Mouse (Mus musculus) thymus, postnatal 25 days (tissue): ENCODE measurements at regions not wholly inside any gene's neighbourhood (a gene's known extent, or its start where the extent isn't known, plus 50 kb on each side); places are given as distances from the start of the nearest gene placed in this dataset.

Source experiments
- DNase-seq: peaks from one replicate; pipeline ENCODE4 v3.0.0; 2022

DNA sequence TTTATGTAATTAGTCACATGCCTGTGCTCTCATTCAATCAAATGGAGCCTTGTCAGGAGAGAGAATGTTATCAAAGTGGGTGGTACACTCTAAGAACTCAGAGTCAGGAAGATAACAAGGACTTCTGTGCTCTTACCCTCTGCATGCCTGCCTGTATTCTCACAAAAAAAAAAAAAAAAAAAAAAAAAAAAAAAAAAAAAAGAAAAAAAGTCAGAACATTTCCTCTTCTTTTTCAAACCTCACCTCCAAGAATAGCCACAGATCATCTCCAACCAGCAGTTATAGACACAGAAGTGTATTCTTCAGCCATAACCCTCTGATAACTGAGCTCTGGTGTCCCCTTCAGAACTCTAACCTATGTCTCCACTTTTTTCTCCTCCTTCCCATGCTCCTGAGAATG is 77.5 kb downstream of the Abo start:
- DNase-seq = no peak

DNA sequence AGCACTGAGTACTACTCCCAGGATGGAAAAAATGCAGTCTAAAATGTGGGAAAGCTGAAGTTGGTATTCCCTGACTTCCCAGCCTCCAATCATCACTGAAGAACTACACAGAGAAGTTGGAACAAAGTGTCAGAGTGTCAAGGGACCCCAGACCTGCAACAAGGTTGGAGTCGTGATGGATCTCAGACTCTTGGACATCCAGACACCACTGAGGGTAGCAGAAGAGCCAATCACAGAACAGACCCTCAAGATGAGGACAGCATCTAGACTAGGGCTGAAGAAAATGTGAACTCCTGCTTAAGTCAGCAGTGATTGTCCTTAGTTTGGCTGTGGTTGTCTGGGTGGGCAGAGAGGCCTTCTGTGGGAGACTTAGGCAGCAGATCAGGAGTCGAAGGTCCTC is 87.8 kb downstream of the Abo start:
- DNase-seq = no peak

GRCm38 (mm10) chr2:26753357-26753756 is 82.3 kb upstream of the Lcn4 start:
- DNase-seq = no peak

DNA sequence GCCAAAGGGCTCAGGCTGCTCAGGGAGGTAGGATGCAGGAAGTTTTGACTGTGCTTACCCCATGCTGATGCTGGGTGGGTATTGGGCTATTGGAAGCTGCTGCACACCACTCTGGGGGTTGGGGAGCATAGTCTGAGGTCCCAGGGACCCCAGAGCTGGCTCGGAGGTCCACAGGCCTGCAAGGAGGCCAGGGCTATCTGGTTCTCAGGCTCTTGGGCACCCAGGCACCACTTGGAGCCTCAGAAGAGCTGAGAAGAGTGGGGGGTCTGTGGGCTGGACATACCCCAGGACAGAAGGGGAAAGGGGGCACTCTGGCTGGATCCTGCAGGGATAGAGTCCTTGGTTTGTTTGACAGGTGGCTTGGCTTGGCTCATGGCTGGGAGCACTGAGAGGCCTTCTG is 80.8 kb upstream of the Lcn4 start:
- DNase-seq = no peak

DNA sequence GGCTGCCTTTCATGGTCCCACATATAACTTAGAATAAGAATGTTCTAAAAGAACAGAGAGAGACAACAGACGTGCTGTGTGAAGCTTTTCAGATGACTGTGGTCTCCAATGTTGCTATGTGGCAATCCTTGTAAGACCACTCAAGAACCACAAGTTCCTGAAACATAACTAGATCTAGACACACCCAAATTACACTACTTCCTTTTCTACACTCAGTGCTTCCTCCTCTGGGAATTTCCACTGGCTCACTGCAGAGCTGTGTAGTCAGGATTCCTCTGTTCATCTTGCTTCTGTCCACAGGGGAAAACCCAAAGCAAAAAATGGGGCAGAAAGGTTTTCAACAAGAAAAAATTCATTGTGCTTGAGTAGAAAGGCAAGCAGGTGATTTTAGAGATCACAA is 73.3 kb upstream of the Lcn4 start:
- no peak for DNase-seq

GRCm38 (mm10) chr2:26738926-26739325 is 67.8 kb upstream of the Lcn4 start:
- peak; percentile 12 for DNase-seq

DNA sequence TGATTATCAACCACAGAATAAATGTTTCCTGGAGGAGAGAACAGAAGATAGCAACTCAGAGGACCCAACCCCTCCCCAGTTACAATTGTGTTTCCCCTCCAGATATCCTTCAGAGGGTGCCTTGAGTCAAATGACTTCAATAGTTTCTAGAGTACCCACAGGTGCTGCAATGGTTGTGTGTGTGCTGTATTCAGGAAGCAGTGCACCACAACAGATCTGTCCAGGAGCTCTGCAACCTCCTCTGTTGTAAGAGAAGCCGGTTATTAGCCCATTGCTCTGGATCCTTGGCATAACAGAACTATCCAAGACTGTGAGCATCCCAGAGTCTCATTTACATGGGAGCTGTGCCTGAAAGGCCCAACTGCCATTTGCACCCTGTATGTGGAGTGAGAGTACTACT is 66.6 kb upstream of the Lcn4 start:
- no peak for DNase-seq
